Mouse (Mus musculus) retina, embryonic 14.5 days (tissue): ENCODE results near the gene Kif16b.
"Not testable (repeated sequence)": the region's sequence is repeated elsewhere in the genome, so short reads cannot be mapped to it uniquely, and the experiment has no call there.

Experiments
- DNase-seq: peaks from one replicate; pipeline ENCODE4 v3.0.0-alpha.2; 2015; ENCODE audit warnings: low spot score

Kif16b gene

GRCm38 (mm10) chr2:142590284-142590724 lies 311.0 kb downstream of the Kif16b start:
- DNase-seq, result peak; percentile 61

GRCm38 (mm10) chr2:142589403-142590283 lies 311.7 kb downstream of the Kif16b start:
- peak; percentile 63 for DNase-seq

- DNase-seq, result no peak
Measured at GRCm38 (mm10) chr2:142585845-142586244, 315.5 kb downstream of the Kif16b start.

- no peak for DNase-seq
Measured at GRCm38 (mm10) chr2:142584851-142585737, 316.2 kb downstream of the Kif16b start.

GRCm38 (mm10) chr2:142580449-142580848 lies 320.9 kb downstream of the Kif16b start:
- DNase-seq, result no peak

GRCm38 (mm10) chr2:142577414-142577813 lies 323.9 kb downstream of the Kif16b start:
- DNase-seq, result not testable (repeated sequence)

- no peak for DNase-seq
Measured at GRCm38 (mm10) chr2:142569771-142570170, 331.6 kb downstream of the Kif16b start.
